Mouse (Mus musculus) layer of hippocampus, adult 11-12 months (tissue): ENCODE results near the gene Slc12a9.
A peak's percentile ranks its signal among the peaks of the same experiment; 100 is the strongest.

Source experiments
- DNase-seq: peaks from one replicate; pipeline ENCODE4 v3.0.0; 2022; ENCODE audit warnings: low spot score

The Slc12a9 gene

DNA sequence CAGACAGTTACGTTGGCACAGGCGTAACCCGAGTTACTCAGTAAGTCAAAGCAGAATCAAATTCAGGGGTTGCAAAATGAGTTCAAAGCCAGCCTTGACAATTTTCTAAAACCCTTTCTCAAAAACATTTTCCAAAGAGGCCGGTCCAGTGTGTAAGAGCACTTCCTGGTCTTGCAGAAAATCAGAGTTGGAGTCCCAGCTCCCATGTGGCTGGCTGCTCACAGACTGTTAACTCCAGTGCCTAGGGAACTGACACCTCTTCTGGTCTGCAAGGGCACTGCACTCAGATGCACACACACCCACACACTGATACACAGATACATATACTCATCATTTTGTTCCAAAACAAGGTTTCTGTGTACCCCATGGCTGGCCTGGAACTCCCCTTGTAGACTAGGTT is 25.0 kb downstream of the Slc12a9 start:
- no peak for DNase-seq

- peak; percentile 91 for DNase-seq
Observed at GRCm38 (mm10) chr5:137307071-137307912, 26.1 kb downstream of the Slc12a9 start, which contains the start of gene Srrt. TSS of gene Srrt (minus strand) at chr5:137307674.

- DNase-seq = no peak
Observed at GRCm38 (mm10) chr5:137306439-137307005, 26.9 kb downstream of the Slc12a9 start.

GRCm38 (mm10) chr5:137305822-137306221 is 27.6 kb downstream of the Slc12a9 start:
- DNase-seq = no peak

DNA sequence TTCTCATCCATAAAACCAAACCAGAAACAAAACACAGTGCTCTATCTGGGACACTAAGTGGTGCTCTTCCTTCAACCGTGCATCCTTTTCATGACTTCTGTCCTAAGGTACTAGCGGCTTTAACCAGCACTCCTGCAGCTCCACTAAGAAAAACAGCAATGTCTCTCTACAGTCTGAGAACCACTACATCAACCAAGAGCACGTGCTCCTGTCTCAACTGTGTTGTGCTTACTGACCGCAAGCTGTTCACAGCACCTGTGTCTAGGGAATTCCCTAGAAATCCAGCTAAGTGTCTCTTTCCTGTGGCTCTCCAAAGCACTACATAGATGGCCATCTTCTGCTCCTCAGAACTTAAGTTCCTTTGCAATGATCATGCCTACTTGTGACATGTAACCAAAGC is 28.6 kb downstream of the Slc12a9 start:
- DNase-seq = no peak

- DNase-seq = no peak
Observed at GRCm38 (mm10) chr5:137304165-137304564, 29.2 kb downstream of the Slc12a9 start.

GRCm38 (mm10) chr5:137303609-137304008 is 29.8 kb downstream of the Slc12a9 start:
- no peak for DNase-seq

- DNase-seq = no peak
Observed at GRCm38 (mm10) chr5:137301253-137301652, 32.1 kb downstream of the Slc12a9 start.

- DNase-seq = no peak
Observed at GRCm38 (mm10) chr5:137299240-137299639, 34.2 kb downstream of the Slc12a9 start.

- DNase-seq = no peak
Observed at GRCm38 (mm10) chr5:137297126-137297525, 36.3 kb downstream of the Slc12a9 start.

DNA sequence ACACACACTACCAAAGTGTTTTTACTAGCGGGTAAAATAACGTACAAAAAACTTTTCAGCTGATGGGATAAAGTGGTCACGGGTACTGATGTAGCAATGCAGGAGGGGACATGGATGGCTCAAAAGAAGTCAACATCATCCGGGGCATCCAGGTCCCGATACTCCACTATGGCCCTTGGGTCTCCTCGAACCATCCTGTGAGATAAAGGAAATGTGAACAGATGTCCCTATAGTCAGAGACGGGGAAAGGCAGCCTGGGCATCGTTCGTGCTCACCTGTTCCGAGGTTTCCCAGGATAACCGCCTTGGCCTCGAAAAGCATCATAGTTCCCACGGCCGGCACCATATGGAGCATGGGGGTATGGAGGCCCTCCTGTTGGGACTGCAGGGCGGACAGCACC is 37.7 kb downstream of the Slc12a9 start:
- no peak for DNase-seq

- DNase-seq = no peak
Observed at GRCm38 (mm10) chr5:137295296-137295695, 38.1 kb downstream of the Slc12a9 start.

- DNase-seq = no peak
Observed at GRCm38 (mm10) chr5:137294744-137295093, 38.7 kb downstream of the Slc12a9 start.

GRCm38 (mm10) chr5:137293839-137294743 is 39.3 kb downstream of the Slc12a9 start, which contains the start of gene Ufsp1:
TSS of gene Ufsp1 (plus strand) at chr5:137294629.
- peak; percentile 96 for DNase-seq

GRCm38 (mm10) chr5:137293282-137293681 is 40.1 kb downstream of the Slc12a9 start:
- DNase-seq = peak; percentile 73

DNA sequence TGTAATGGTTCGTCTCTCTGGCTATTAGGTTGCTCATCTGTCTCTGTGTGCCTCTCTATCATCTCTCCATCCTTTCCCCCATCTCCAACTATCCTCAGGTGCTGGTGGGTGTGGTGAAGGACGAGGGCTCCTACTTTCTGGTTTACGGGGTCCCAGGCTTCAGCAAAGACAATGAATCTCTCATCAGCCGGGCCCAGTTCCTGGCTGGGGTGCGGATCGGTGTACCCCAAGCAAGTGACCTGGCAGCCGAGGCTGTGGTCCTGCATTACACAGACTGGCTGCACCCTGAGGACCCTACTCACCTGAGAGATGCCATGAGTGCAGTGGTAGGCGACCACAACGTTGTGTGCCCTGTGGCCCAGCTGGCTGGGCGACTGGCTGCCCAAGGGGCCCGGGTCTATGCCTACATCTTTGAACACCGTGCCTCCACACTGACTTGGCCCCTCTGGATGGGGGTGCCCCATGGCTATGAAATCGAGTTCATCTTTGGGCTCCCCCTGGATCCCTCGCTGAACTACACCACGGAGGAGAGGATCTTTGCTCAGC is 41.9 kb downstream of the Slc12a9 start:
- no peak for DNase-seq

- peak; percentile 52 for DNase-seq
Observed at GRCm38 (mm10) chr5:137290677-137291076, 42.7 kb downstream of the Slc12a9 start.

GRCm38 (mm10) chr5:137289591-137290365 is 43.6 kb downstream of the Slc12a9 start:
- DNase-seq = no peak

DNA sequence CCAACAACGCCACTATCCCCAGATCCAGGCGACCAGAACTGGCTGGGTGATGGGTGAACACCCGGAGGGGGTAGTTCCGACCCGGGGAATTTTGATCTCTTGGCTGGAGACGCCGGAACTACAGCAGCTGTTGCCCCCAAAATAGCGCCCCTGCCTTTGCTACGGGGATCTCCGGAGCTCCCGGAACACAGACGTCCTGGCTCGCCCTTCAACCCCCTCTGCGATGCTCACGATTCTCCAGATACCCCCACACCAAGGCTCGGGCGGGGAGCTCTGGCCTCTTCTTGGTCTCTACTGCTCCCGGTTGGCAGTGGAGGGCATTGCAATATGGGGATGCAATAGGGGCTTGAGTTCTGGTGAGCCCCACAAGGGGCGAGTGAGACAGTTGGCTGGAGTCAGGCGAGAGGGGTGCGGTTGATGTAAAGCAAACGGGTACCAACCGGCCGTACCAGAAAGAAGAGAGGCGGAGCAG is 44.4 kb downstream of the Slc12a9 start:
- DNase-seq = peak; percentile 69

DNA sequence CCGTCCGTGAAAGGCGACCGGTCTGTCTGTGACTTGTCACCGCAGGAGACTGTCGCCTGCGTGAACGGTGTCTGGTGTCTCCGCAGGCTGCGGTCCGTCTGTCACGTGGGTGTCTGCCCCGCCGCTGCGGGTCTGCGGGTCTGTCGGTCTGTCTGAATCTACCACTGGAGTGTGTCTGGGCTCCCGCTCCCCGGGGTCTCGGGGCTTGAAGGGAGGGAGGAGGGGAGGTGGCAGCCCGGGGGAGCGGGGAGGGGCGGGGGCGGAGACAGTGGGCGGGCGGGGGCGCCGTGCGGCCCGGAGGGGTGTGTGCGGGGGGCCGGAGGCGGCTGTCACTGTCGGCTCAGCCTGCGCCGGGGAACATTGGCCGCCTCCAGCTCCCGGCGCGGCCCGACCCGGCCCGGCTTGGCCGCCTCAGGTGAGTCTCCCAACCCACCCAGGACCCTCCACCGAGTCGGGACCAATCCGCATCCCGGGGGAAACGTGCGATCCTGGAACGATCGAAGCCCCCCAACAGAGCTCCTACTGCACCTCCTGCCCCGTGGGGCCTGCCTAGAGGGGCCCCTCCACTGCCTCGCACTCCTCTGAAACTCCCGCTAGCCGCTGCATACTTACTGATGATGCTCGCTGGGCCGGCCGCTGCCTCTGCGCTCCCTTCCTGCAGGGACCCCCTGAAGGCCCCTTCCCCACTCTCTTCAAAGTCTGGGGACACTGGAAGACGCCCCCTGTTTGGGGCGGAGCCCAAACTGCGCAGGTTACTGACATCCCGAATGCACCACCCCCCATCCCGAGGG is 45.2 kb downstream of the Slc12a9 start:
- DNase-seq = peak; percentile 64
